Mouse (Mus musculus) gastrocnemius, postnatal 10 days (tissue): ENCODE measurements around the gene Gnao1. TPM values are rescaled to one million over a fixed set of nuclear protein-coding genes. Genes with fewer than 3 reads are reported as not detected.

Source experiments
- DNase-seq: peaks from one replicate; pipeline ENCODE4 v3.0.0; 2021; ENCODE audit warnings: mixed read lengths
- long read RNA-seq, 2 experiments: library from polyadenylated mRNA; stranded (forward); transcript quantifications; one replicate each; pipeline ENCODE4 v2.0.0; 2021
- total RNA-seq, 2 experiments: library from RNA; stranded (reverse); gene quantifications; 2 replicates each; pipeline ENCODE4 v1.2.3; 2021

Gene Gnao1
- 10 to 100 TPM; 10.1 to 14.9 TPM for total RNA-seq
- long read RNA-seq, experiment 1, transcript Gnao1-201 (9 exons, 2,948 nt) = major isoform, 5 of 8 reads
- long read RNA-seq, experiment 1, partial matches to known transcripts = 1 of 8 reads
- long read RNA-seq, experiment 1, other reads (novel, unspliced or antisense) = 1 of 8 reads
- long read RNA-seq, experiment 2, partial matches to known transcripts = 0 of 5 reads
- long read RNA-seq, experiment 2, other reads (novel, unspliced or antisense) = 0 of 5 reads

- no peak for DNase-seq
Observed at GRCm38 (mm10) chr8:93809686-93810027, at the start of gene Gnao1. Gnao1 (plus strand) TSS chr8:93809966.

GRCm38 (mm10) chr8:93777605-93778004 lies 32.2 kb upstream of the Gnao1 start:
- DNase-seq = no peak

GRCm38 (mm10) chr8:93809226-93809625 lies 540 bp upstream of the Gnao1 start:
- DNase-seq = no peak

- DNase-seq = peak; percentile 89
Observed at GRCm38 (mm10) chr8:93810028-93810858, 477 bp downstream of the Gnao1 start.

GRCm38 (mm10) chr8:93810859-93811602 lies 1.3 kb downstream of the Gnao1 start:
- DNase-seq = no peak

- no peak for DNase-seq
Observed at GRCm38 (mm10) chr8:93811719-93812475, 2.1 kb downstream of the Gnao1 start.

GRCm38 (mm10) chr8:93812566-93813404 lies 3.0 kb downstream of the Gnao1 start:
- DNase-seq = no peak

- DNase-seq = peak; percentile 92
Observed at GRCm38 (mm10) chr8:93813405-93813761, 3.6 kb downstream of the Gnao1 start.

- no peak for DNase-seq
Observed at GRCm38 (mm10) chr8:93814266-93814665, 4.5 kb downstream of the Gnao1 start.

GRCm38 (mm10) chr8:93816226-93816625 lies 6.5 kb downstream of the Gnao1 start:
- DNase-seq = no peak

GRCm38 (mm10) chr8:93817366-93817765 lies 7.6 kb downstream of the Gnao1 start:
- DNase-seq = no peak

- DNase-seq = no peak
Observed at GRCm38 (mm10) chr8:93819929-93820328, 10.2 kb downstream of the Gnao1 start.

GRCm38 (mm10) chr8:93821327-93821726 lies 11.6 kb downstream of the Gnao1 start:
- no peak for DNase-seq

- DNase-seq = no peak
Observed at GRCm38 (mm10) chr8:93825317-93825716, 15.6 kb downstream of the Gnao1 start.

GRCm38 (mm10) chr8:93830626-93831025 lies 20.9 kb downstream of the Gnao1 start:
- no peak for DNase-seq

GRCm38 (mm10) chr8:93835771-93836170 lies 26.0 kb downstream of the Gnao1 start:
- DNase-seq = no peak

- no peak for DNase-seq
Observed at GRCm38 (mm10) chr8:93839113-93839512, 29.3 kb downstream of the Gnao1 start.

GRCm38 (mm10) chr8:93840486-93840885 lies 30.7 kb downstream of the Gnao1 start:
- DNase-seq = no peak

GRCm38 (mm10) chr8:93840956-93841752 lies 31.4 kb downstream of the Gnao1 start:
- peak; percentile 8 for DNase-seq

- no peak for DNase-seq
Observed at GRCm38 (mm10) chr8:93842574-93842973, 32.8 kb downstream of the Gnao1 start.
